Mouse (Mus musculus): ENCODE data around the gene Ahcy. TPM values are rescaled to one million over a fixed set of nuclear protein-coding genes. Genes with fewer than 3 reads are reported as not detected.
A peak's percentile ranks its signal among the peaks of the same experiment; 100 is the strongest.
"Not testable (repeated sequence)": the region's sequence is repeated elsewhere in the genome, so short reads cannot be mapped to it uniquely, and the experiment has no call there.

Ahcy gene
- 30.9 and 44.6 TPM in 2 replicates for polyA plus RNA-seq (2015; fragmentation: Nextera tagmentation; extraction: Ambion mirVana)

DNA sequence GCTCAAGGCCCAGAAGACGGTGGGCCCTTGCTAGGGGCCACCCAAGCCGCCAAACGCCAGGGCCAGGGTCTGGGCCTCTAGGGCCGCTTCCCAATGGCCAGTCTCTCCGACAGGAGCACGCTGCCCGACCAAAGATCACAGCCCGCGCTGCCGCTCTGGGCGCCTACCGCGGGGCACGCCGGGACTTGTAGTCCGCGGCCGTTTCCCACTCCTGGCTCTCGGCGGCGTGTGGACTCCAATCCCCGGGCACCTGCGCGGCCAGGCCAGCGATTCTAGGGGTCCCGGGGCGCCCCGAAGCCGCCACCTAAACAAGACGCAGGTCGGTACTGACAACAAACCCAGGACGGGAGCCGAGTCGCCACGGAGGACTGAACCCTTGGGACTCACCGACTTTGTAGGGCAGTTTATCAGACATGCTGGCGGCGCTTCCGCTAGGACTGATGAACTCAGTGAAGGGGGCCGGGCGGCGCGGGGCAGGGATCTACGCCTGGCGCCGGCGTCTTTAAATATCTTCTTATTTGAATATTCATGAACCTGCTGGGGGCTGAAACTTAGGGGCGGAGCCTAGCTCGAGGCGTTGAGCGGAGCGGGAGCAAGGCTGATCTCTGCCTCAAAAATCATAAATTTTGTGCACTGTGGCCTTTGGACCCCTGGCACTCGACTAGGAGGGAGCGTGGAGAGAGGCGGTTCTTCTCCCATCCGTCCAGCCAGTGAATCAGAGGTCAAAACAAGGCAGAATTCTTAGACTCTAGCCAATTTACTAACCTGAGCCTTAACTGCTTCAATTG, at the start of gene Ahcy:
Ahcy (minus strand) TSS at position 520 of the 788 bp plus-strand sequence.
- ATAC-seq (ENCODE audit: low FRiP score): peak; percentile 96
- peak within 1 kb of the TSS; percentile 89 for H3K27ac ChIP-seq (replicated peaks)
- no peaks in the 10 kb centered on the region for H3K9me3 ChIP-seq (replicated peaks)
- under 1% methylated on average over 55 of the region's 56 CpGs for WGBS
- peak within 1 kb of the TSS; percentile 82 for H3K4me2 ChIP-seq
- H3K36me3 ChIP-seq: no peaks in the 10 kb centered on the region
- H3K27me3 ChIP-seq (replicated peaks): no peaks in the 10 kb centered on the region
- H3K4me1 ChIP-seq: peaks cover 27% of the 10 kb centered on the region
- H3K4me3 ChIP-seq (replicated peaks): peak within 1 kb of the TSS; percentile 60
- peak within 1 kb of the TSS; percentile 83 for H3K9ac ChIP-seq (replicated peaks)

DNA sequence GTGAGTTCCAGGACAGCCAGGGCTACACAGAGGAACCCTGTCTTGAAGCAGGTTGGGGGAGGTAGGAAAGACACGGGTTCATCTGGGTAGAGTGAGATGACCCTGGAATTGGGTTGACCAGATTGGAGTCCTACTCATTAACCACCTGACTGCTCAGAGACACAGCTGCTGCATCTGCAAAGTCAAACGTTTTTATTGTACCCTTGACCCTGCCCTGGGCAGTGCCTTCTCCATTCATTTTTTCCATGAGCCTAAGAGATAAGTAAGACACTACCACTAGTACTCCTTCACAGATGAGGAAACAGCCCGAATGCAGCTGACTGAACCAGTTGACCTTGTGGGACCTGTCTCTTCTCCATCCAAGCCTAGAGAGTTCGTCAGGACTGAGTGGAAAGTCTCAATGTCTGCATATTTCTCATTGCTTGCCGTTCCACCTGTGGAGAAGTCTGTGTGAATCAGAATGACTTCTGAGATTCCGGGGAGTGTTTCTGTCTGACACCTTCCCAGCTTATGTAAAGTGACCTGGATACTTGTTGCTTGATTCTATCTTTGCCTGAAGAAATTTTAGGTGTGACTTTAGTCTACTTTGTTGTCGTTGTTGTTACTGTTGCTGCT, 41.0 kb upstream of the Ahcy start:
- WGBS: 71% methylated on average over 7 of the region's 7 CpGs
- no peak for ATAC-seq (ENCODE audit: low FRiP score)

DNA sequence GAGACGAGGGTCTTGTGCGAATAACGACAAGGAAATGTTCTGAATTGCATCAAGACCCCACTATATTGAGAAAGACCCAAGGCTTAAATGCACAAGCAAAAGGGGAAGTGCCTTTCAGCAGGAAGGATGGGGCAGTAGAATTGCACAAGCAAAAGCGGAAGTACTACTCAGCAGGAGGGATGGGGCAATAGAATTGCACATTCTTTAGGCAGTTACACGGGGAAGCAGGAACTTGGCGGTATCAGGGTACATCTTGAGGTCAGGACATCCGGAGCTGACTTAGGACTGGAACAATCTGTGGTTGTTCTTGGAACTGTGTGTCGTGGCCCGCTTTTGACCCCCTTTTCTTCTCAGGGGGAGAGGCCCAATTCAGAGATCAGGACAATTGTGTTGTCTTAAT, 33.0 kb upstream of the Ahcy start:
- not testable (repeated sequence) for H3K27ac ChIP-seq (replicated peaks); H3K4me3 ChIP-seq (replicated peaks); H3K9me3 ChIP-seq (replicated peaks); H3K4me1 ChIP-seq; H3K36me3 ChIP-seq; ATAC-seq (ENCODE audit: low FRiP score); H3K9ac ChIP-seq (replicated peaks); H3K4me2 ChIP-seq; H3K27me3 ChIP-seq (replicated peaks)
- 79% methylated on average over 9 of the region's 9 CpGs for WGBS

More for the DNA sequence above, 41.0 kb upstream of the Ahcy start:
- Histone ChIP-seq H3K4me1 (no peaks in the 10 kb centered on the region), H3K9ac (replicated peaks) (no peak overlapping the region), H3K36me3 (no peaks in the 10 kb centered on the region), H3K4me2 (no peak overlapping the region), H3K27me3 (replicated peaks) (no peaks in the 10 kb centered on the region), H3K9me3 (replicated peaks) (0 out of 2 replicates have a peak, but pooled peaks cover 2% of the 10 kb centered on the region), H3K27ac (replicated peaks) (no peak overlapping the region), H3K4me3 (replicated peaks) (no peak overlapping the region)

DNA sequence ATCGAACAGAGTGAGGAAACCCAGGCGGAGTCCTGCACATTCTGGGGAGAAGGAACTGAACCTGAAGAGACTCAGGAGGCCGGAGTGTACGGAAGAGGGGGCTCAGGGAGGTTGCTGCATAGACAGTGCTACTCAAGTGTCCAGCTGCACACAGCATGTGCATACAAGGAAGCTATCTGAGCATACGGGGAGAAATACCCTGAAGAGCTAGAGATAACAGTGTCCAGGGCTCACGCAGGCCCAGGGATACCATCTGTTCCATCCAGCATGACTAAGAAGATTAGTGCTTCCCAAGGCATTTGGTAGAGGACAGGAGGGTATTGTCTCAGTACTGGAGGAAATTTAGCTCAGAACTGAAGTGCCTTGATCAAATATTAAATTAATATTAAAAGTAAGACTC, 29.3 kb upstream of the Ahcy start:
- ATAC-seq (ENCODE audit: low FRiP score): no peak
- Histone ChIP-seq H3K4me3 (replicated peaks) (no peak overlapping the region), H3K4me1 (no peaks in the 10 kb centered on the region), H3K27me3 (replicated peaks) (no peaks in the 10 kb centered on the region), H3K36me3 (no peaks in the 10 kb centered on the region), H3K27ac (replicated peaks) (no peak overlapping the region), H3K9ac (replicated peaks) (no peak overlapping the region), H3K9me3 (replicated peaks) (no peaks in the 10 kb centered on the region), H3K4me2 (no peak overlapping the region)
- 76% methylated on average over 6 of the region's 6 CpGs for WGBS

DNA sequence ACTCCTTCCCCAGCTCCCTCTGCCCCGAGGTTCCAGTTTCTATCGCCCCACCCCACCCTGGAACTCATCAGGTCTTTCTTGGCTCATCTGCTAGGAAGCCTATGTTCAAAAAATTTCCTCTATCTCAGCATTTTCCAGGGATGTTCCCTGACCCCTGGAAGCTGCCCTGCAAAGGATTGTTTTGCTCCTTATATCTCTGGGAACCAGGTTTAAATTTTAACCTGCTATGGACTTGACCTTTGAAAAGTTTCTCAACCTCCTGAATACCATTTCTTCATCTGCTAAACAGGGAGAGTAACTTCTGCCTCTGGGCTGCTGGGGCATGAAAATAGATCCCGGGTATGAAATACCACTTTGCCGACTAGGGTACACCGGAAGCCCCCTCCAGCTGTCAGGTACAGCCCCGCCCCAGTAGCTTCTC, 27.5 kb upstream of the Ahcy start:
- Histone ChIP-seq H3K36me3 (no peaks in the 10 kb centered on the region), H3K9ac (replicated peaks) (no peak overlapping the region), H3K4me3 (replicated peaks) (no peak overlapping the region), H3K27ac (replicated peaks) (no peak overlapping the region), H3K4me2 (no peak overlapping the region), H3K9me3 (replicated peaks) (no peaks in the 10 kb centered on the region), H3K27me3 (replicated peaks) (no peaks in the 10 kb centered on the region), H3K4me1 (no peaks in the 10 kb centered on the region)
- ATAC-seq (ENCODE audit: low FRiP score): no peak
- WGBS: 76% methylated on average over 6 of the region's 6 CpGs

DNA sequence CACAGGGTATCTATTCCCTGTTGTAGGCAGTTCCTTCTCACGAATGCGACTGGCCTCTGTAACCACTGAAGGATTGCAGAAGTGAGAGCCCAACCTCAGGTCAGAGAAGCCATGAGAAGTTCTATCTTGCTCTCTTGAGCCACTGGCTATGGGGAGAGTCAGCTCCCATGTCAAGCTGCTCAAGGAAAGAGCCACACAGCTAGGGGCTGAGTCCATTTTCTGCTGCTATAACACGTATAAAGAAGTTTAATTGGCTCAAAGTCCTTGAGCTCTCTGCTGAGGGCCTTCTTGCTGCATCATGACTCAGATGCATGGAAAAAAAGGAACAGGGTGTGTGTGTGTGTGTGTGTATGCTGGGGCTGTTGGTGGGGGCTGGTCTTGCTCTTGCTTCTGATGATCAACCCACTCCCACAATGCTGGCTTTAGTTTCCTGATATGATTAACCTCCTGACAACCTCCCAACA, 26.5 kb upstream of the Ahcy start:
- no peak overlapping the region for H3K27ac ChIP-seq (replicated peaks)
- no peaks in the 10 kb centered on the region for H3K36me3 ChIP-seq
- ATAC-seq (ENCODE audit: low FRiP score): no peak
- no peak overlapping the region for H3K4me2 ChIP-seq
- 85% methylated on average over 3 of the region's 3 CpGs for WGBS
- no peaks in the 10 kb centered on the region for H3K9me3 ChIP-seq (replicated peaks)
- H3K4me1 ChIP-seq: no peaks in the 10 kb centered on the region
- H3K4me3 ChIP-seq (replicated peaks): no peak overlapping the region
- no peaks in the 10 kb centered on the region for H3K27me3 ChIP-seq (replicated peaks)
- H3K9ac ChIP-seq (replicated peaks): no peak overlapping the region

DNA sequence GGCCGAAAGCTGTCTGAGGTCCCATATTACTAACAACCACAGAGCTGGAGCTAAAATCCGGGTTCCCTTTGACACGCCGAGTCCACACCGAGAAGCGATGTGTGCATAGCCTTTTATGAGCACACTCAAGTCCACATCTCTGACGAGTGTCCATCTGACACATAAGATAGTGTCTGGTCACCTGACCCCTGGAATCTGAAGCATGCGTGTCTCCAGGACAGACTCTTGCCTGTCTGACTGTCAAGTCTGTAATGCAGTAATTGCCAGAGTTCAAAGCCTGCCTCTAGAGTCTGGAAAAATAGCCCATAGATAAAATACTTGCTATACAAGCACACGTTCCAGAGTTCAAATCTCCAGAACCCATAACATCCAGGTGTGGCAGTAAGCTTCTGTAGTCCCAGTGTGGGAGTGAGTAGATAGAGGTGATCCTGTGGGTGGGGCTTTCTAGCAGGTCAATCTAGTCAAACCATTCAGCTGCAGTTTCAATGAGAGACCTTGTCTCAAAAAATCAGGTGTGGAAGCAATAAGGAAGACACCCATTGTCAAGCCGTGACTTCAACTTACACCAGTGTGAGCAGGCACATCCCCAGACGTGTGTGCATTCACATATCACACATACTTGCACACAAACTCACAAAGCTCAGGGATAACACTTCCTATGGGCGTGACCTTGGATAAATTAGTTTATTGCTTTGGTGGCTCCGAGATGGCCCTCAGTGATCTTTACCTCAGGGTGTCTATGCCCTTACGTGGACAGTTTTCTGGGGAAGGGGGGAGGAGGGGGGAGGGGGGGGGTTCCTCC, 25.9 kb upstream of the Ahcy start:
- H3K27ac ChIP-seq (replicated peaks): no peak overlapping the region
- H3K27me3 ChIP-seq (replicated peaks): no peaks in the 10 kb centered on the region
- no peaks in the 10 kb centered on the region for H3K36me3 ChIP-seq
- H3K4me1 ChIP-seq: no peaks in the 10 kb centered on the region
- no peak overlapping the region for H3K9ac ChIP-seq (replicated peaks)
- no peaks in the 10 kb centered on the region for H3K9me3 ChIP-seq (replicated peaks)
- H3K4me2 ChIP-seq: no peak overlapping the region
- no peak for ATAC-seq (ENCODE audit: low FRiP score)
- no peak overlapping the region for H3K4me3 ChIP-seq (replicated peaks)
- 80% methylated on average over 14 of the region's 14 CpGs for WGBS

DNA sequence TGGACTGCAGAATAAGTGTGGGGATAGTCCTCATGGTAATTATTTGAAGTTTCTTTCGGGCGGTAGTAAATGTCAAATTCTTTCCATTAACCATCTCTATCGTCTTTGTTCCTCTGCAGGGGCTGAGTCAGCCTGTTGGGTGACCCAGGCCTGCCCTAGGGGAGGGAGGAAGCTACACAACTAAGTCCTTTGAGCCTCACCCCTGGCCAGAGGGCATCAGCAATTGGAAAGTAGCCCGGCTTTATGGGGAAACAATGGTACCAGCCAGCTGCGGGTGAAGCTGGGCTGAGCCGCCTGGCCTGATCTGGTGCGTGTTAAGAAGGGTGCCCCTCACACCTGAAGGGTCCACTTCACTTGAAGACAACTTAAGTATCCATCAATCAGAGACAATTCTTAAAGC, 25.1 kb upstream of the Ahcy start:
- H3K9ac ChIP-seq (replicated peaks): no peak overlapping the region
- WGBS: 45% methylated on average over 7 of the region's 7 CpGs
- H3K4me3 ChIP-seq (replicated peaks): no peak overlapping the region

DNA sequence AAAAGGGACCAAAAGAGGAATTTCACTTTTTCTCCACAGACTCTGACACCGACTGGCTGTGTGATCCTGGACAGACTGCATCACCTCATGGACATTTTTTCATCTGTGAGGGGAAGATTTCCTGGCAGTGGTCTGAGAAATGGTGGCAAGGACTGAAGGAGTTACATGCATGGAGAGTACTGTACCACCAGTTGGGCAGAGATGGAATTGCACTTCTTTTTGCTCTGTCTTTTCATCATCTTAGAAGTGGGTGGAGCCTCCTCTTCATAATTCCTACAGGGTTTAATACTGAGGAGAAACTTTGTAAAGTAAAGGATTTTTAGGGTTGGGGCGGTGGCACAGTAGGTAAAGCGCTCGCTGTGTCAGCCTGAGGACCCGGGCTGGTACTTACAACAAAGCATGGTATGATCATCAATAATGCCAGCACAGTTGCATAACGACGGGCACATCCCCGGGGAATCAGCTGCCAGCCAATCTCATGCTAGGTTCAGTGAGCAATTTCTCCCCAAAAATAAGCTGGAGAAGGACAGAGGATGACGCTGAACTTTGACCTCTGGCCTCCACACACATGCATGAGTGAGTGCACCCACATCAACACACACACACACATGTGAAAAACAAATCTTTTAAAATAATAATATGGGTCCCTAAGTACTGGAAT, 24.6 kb upstream of the Ahcy start:
- no peaks in the 10 kb centered on the region for H3K27me3 ChIP-seq (replicated peaks)
- H3K9ac ChIP-seq (replicated peaks): no peak overlapping the region
- 77% methylated on average over 9 of the region's 9 CpGs for WGBS

More for the DNA sequence above, 25.1 kb upstream of the Ahcy start:
- ATAC-seq (ENCODE audit: low FRiP score): no peak
- Histone ChIP-seq H3K27me3 (replicated peaks) (no peaks in the 10 kb centered on the region), H3K27ac (replicated peaks) (no peak overlapping the region), H3K4me1 (no peaks in the 10 kb centered on the region), H3K4me2 (no peak overlapping the region), H3K36me3 (no peaks in the 10 kb centered on the region), H3K9me3 (replicated peaks) (no peaks in the 10 kb centered on the region)

DNA sequence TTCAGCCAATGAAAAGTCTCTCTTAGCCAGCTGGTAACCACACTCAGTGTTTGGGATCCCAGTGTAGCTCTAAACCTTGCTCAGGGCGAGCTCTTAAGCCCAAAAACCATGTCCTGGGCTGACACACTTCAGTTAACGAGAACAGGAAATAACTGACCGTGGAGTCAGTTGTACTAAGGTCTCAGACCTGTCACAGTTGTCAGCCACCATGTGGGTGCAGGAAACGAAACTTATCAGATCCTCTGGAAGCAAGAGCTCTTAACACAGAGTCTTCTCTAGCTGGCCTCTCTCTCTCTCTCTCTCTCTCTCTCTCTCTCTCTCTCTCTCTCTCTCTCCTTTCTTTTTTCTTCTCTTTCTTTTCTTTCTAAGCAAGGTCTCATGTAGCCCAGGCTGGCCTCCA, 19.1 kb upstream of the Ahcy start:
- Histone ChIP-seq H3K4me1 (0 out of 2 replicates have a peak, but pooled peaks cover 2% of the 10 kb centered on the region), H3K36me3 (no peaks in the 10 kb centered on the region), H3K9ac (replicated peaks) (no peak overlapping the region), H3K27me3 (replicated peaks) (no peaks in the 10 kb centered on the region), H3K4me3 (replicated peaks) (no peak overlapping the region), H3K9me3 (replicated peaks) (no peaks in the 10 kb centered on the region), H3K4me2 (no peak overlapping the region), H3K27ac (replicated peaks) (no peak overlapping the region)
- 70% methylated on average over 4 of the region's 4 CpGs for WGBS
- no peak for ATAC-seq (ENCODE audit: low FRiP score)

More for the DNA sequence above, 24.6 kb upstream of the Ahcy start:
- no peaks in the 10 kb centered on the region for H3K9me3 ChIP-seq (replicated peaks)
- H3K4me3 ChIP-seq (replicated peaks): no peak overlapping the region
- no peak overlapping the region for H3K27ac ChIP-seq (replicated peaks)
- H3K4me2 ChIP-seq: no peak overlapping the region
- no peaks in the 10 kb centered on the region for H3K4me1 ChIP-seq
- ATAC-seq (ENCODE audit: low FRiP score): no peak
- no peaks in the 10 kb centered on the region for H3K36me3 ChIP-seq

DNA sequence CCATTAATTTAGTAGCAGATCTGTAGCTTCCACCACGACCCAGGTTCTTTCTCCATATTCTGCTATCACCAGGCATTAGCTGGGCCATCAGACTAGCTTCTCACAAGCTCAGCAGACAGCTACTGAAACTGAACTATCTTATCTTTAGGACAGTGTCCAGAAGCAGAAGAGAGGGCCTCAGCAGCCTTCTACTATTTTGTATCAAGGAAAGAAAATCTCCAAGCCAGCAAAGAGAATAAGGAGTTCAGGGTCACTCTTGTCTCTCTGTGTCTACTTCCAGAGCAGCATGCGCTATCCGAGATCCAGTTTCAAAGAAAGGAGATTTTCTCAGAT, 17.4 kb upstream of the Ahcy start:
- Histone ChIP-seq H3K27me3 (replicated peaks) (no peaks in the 10 kb centered on the region), H3K36me3 (no peaks in the 10 kb centered on the region), H3K4me2 (no peak overlapping the region), H3K9ac (replicated peaks) (no peak overlapping the region), H3K27ac (replicated peaks) (no peak overlapping the region), H3K4me1 (0 out of 2 replicates have a peak, but pooled peaks cover 2% of the 10 kb centered on the region), H3K4me3 (replicated peaks) (no peak overlapping the region), H3K9me3 (replicated peaks) (no peaks in the 10 kb centered on the region)
- 87% methylated on average over 3 of the region's 3 CpGs for WGBS
- ATAC-seq (ENCODE audit: low FRiP score): no peak

All from neural tube, embryonic 15.5 days (tissue).